Mouse (Mus musculus) bone marrow macrophage, adult 2 months (primary cell): ENCODE results near the gene Prkn. TPM values are rescaled to one million over a fixed set of nuclear protein-coding genes. Genes with fewer than 3 reads are reported as not detected.

Source experiments
- H3K27ac ChIP-seq: 2 replicates; pipeline ENCODE4 v1.5.1; 2012; ENCODE audit warnings: low read depth, low read length; ENCODE audit not compliant: insufficient read depth
- H3K4me1 ChIP-seq: 2 replicates; pipeline ENCODE4 v1.6.1; 2012; ENCODE audit warnings: low read length; ENCODE audit not compliant: control insufficient read depth, insufficient read depth
- H3K4me3 ChIP-seq: 2 replicates; pipeline ENCODE4 v1.5.1; 2012; ENCODE audit warnings: mild to moderate bottlenecking, low read length, moderate library complexity; ENCODE audit not compliant: insufficient read depth
- CTCF ChIP-seq: IDR thresholded peaks from 2 replicates; pipeline ENCODE4 v1.5.1; 2012; ENCODE audit warnings: low read depth, mild to moderate bottlenecking, low read length, moderate library complexity
- POLR2A ChIP-seq: IDR thresholded peaks from 2 replicates; pipeline ENCODE4 v1.6.1; 2012; ENCODE audit warnings: mild to moderate bottlenecking, low read depth, low read length, borderline replicate concordance
- polyA plus RNA-seq: library from polyadenylated mRNA; stranded (reverse); fragments of >200 nt; gene quantifications from 2 replicates; pipeline ENCODE4 v1.2.4, GENCODE M21; 2012; ENCODE audit not compliant: missing spikeins, insufficient read depth, insufficient read length

Prkn gene
- polyA plus RNA-seq, 1 experiment, result 9.9 TPM

DNA sequence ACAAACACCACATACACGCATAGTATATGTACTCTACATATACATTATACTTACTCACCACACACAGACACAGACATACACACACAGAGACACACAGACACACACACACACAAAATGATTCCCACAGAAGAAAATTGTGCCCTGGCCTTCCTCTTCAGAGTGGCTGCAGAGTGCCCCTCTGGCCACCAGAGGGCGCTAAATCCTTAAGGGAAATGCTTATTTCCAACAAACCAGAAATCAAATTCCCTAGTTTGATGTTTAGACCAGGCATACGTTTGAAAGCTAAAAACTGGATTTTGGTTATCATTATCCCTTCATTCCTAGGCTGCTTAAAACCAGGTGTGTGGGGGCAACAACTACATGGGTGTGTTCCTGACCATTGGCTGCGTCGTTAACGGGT is 1196.0 kb downstream of the Prkn start:
- H3K4me1 ChIP-seq, result no peaks in the 10 kb centered on the region
- no peak overlapping the region for H3K4me3 ChIP-seq
- peak; percentile 84 for TF ChIP-seq CTCF
- TF ChIP-seq POLR2A, result no peak
- H3K27ac ChIP-seq, result no peak overlapping the region

- no peak for TF ChIP-seq CTCF
- no peak overlapping the region for H3K27ac ChIP-seq
- no peaks in the 10 kb centered on the region for H3K4me1 ChIP-seq
- H3K4me3 ChIP-seq, result no peak overlapping the region
Measured at GRCm38 (mm10) chr17:12037065-12037464, 1196.9 kb downstream of the Prkn start.

DNA sequence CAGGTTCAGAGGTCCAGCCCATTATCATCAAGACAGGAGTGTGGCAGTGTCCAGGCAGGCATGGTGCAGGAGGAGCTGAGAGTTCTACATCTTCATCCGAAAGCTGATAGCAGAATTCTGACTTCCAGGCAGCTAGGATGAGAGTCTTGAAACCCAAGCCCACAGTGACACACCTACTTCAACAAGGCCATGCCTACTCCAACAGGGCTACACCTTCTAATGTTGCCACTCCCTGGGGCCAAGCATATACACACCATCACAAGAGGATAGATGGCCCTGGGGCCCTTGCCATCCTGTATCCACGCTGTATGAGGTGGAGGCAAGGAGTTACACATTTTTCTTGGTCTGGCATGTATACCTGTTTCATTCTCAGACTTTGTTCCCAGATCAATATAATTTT is 1197.4 kb downstream of the Prkn start:
- Histone ChIP-seq H3K4me1 (no peaks in the 10 kb centered on the region), H3K27ac (no peak overlapping the region), H3K4me3 (no peak overlapping the region)
- TF ChIP-seq CTCF (no peak), POLR2A (no peak)

DNA sequence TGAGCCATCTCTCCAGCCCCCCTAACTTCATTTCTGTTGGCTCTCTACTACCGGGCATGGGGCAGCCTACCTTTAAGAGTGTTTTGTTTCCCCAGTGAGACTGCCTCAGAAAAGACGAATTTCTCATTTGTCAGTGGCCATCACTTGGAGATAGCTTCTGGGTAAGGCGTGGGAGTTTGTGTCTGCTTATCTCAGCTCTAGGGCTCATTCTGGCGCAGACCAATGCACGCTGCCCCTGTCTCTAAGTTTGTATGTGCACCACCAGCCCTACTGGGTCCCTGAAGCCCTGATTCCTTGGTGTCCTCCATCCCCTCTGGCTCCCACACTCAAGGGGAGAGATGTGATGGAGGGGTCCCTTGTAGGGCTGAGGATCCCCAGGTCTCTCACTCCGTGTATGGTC is 1198.3 kb downstream of the Prkn start:
- H3K4me3 ChIP-seq, result no peak overlapping the region
- no peaks in the 10 kb centered on the region for H3K4me1 ChIP-seq
- no peak for TF ChIP-seq CTCF
- no peak for TF ChIP-seq POLR2A
- no peak overlapping the region for H3K27ac ChIP-seq

DNA sequence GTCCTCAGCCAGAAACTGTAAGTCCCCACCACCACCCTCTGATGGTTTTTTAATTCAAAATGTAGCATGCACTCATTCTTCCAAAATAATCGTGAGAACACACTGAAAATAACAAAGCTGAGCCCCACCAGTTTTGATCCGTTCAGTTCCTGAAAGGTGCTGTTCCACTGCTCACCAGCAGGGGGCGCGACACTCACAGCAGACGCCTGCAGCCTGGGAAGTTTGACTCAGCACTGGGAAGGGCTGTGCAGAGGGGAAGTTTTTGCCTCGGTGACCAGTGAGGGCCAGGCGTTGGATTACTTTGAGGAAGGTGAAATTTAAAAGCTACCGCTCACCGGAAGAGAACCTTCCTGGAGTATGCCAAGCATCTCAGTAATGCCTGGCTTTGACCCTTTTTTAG is 1199.0 kb downstream of the Prkn start:
- no peak for TF ChIP-seq POLR2A
- TF ChIP-seq CTCF, result peak; percentile 95
- Histone ChIP-seq H3K4me1 (no peaks in the 10 kb centered on the region), H3K27ac (no peak overlapping the region)

DNA sequence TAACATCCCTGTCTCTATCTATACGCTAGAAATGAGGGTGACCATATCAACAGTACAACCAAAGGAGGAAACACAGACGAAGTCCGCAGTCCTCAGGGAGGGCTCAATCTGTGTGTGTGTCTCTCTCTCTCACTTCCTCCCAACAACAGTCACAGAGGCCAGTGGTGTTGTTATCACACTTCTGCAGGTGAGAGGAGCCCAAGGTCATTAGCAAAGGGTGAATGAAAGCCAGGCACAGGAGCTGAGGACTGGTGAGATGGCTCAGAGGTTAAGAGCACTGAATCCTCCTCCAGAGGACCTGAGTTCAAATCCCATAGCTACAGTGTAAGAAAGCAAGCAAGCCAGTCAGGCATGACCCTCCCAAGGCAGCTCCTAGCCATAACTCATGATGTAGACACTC is 1199.7 kb downstream of the Prkn start:
- H3K27ac ChIP-seq, result no peak overlapping the region
- H3K4me1 ChIP-seq, result no peaks in the 10 kb centered on the region
- H3K4me3 ChIP-seq, result no peak overlapping the region
- no peak for TF ChIP-seq CTCF
- TF ChIP-seq POLR2A, result no peak

More for the DNA sequence above, 1199.0 kb downstream of the Prkn start:
- H3K4me3 ChIP-seq, result no peak overlapping the region

GRCm38 (mm10) chr17:12040546-12040945 is 1200.4 kb downstream of the Prkn start:
- Histone ChIP-seq H3K4me3 (no peak overlapping the region), H3K4me1 (no peaks in the 10 kb centered on the region), H3K27ac (no peak overlapping the region)
- no peak for TF ChIP-seq CTCF

GRCm38 (mm10) chr17:12041091-12041655 is 1201.0 kb downstream of the Prkn start:
- H3K4me3 ChIP-seq, result no peak overlapping the region
- H3K4me1 ChIP-seq, result no peaks in the 10 kb centered on the region
- TF ChIP-seq CTCF (no peak), POLR2A (no peak)
- H3K27ac ChIP-seq, result no peak overlapping the region

DNA sequence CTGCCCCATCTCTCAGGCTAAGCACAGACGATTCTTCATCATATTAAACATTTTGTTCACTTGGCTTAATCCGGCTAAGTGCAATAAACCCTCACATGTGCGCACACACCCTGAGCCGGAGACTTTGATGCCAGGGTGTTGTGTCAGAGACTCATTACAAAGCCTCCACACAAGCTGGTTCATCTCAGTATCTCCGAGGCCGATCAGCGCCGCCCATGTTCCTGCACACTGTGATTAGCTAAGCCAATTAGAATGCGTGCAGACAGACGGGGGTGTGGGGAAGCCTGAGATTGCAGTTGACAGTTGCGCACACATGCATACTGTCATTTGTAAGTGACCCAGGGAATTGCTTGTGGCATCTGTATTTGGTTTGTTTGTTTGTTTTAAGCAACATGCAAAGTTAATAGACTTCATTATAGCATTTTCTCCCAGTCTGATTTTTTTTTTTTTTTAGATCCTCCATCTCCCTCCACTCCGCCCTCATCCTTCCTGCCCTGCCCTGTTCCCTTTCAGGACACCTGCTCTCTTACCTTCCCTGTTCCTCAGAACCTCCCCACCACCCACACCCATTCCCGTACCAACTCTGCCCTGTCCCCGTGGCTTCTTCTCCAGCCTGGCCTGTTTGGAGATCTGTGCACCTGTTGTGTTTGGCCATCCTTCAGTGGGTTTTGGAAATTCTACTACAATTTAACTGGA is 1202.5 kb downstream of the Prkn start:
- Histone ChIP-seq H3K4me3 (no peak overlapping the region), H3K4me1 (no peaks in the 10 kb centered on the region), H3K27ac (no peak overlapping the region)
- no peak for TF ChIP-seq CTCF

DNA sequence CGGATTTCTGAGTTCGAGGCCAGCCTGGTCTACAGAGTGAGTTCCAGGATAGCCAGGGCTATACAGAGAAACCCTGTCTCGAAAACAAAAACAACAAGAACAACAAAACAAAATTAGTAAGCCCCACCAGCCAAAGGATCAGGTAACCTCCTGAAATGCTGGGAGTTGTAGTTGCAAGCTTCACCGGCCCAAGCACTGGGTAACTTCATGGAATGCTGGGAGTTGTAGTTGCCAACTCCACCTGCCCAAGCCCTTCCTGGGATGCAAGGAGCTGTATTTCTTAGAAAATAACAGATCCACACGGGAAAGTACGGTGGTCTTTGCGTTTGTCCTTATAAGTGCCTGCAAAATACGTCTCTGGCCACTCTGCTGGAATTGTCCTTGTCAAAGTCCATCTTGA is 1204.0 kb downstream of the Prkn start:
- Histone ChIP-seq H3K4me3 (no peak overlapping the region), H3K27ac (no peak overlapping the region), H3K4me1 (no peaks in the 10 kb centered on the region)
- TF ChIP-seq CTCF (no peak), POLR2A (no peak)

DNA sequence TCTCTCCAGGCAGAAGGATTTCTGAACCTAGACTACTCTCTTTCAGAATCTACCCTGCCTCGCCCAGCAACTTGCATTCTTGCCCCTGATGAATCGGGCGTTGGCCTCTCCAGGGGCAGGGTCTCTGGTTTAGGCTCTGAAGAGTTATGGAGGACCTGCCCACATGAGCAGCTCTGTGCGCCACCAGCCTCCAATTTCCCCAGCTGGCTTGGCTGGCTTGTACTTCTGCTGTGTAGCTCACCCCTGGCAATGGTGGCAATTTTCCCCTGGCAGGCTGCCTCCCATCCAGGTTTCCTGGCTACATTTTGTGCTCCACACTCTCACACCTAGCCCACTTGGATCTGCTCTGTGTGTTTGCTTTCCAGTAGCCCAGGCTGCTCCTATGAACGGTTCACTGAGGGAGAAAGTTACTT is 1205.7 kb downstream of the Prkn start:
- Histone ChIP-seq H3K4me3 (no peak overlapping the region), H3K27ac (no peak overlapping the region), H3K4me1 (no peaks in the 10 kb centered on the region)
- TF ChIP-seq POLR2A (no peak), CTCF (no peak)

GRCm38 (mm10) chr17:12047032-12047431 is 1206.8 kb downstream of the Prkn start:
- Histone ChIP-seq H3K4me3 (no peak overlapping the region), H3K4me1 (no peaks in the 10 kb centered on the region), H3K27ac (no peak overlapping the region)
- TF ChIP-seq POLR2A (no peak), CTCF (no peak)
